Mouse (Mus musculus): ENCODE measurements around the gene Ubqln3. TPM values are rescaled to one million over a fixed set of nuclear protein-coding genes. Genes with fewer than 3 reads are reported as not detected.

The Ubqln3 gene
- total RNA-seq (2023) = not detected

GRCm38 (mm10) chr7:104143179-104143578, at the start of gene Ubqln3:
Ubqln3 (minus strand) TSS chr7:104143279.

GRCm38 (mm10) chr7:104183292-104183691, 40.2 kb upstream of the Ubqln3 start, which contains the start of gene Olfr648:
Olfr648 (minus strand) TSS chr7:104183392.

GRCm38 (mm10) chr7:104150456-104150855, 7.4 kb upstream of the Ubqln3 start, which contains the start of gene Ubqlnl:
Ubqlnl (minus strand) TSS chr7:104150556.

GRCm38 (mm10) chr7:104137305-104137704, 5.8 kb downstream of the Ubqln3 start, which contains the start of gene Olfr643:
Olfr643 (minus strand) TSS chr7:104137405.

GRCm38 (mm10) chr7:104129726-104130125, 13.4 kb downstream of the Ubqln3 start, which contains the start of gene Ubqln5:
Ubqln5 (minus strand) TSS chr7:104129826.

GRCm38 (mm10) chr7:104104757-104104972, 38.4 kb downstream of the Ubqln3 start, which contains the start of gene Olfr646:
Olfr646 (plus strand) TSS chr7:104104873.

Other genes starting within 250 kb of the Ubqln3 start
- gene Olfr64, start 248.8 kb downstream of the Ubqln3 start, total RNA-seq (2023) = not detected
- gene Olfr65, start 239.8 kb downstream of the Ubqln3 start, total RNA-seq (2023) = not detected
- gene Olfr631, start 214.5 kb downstream of the Ubqln3 start, total RNA-seq (2023) = not detected
- gene Olfr632, start 208.9 kb downstream of the Ubqln3 start, total RNA-seq (2023) = not detected
- not detected for gene Olfr633, start 198.8 kb downstream of the Ubqln3 start, total RNA-seq (2023)
- not detected for gene Olfr635, start 172.1 kb downstream of the Ubqln3 start, total RNA-seq (2023)
- not detected for gene Olfr638, start 144.5 kb downstream of the Ubqln3 start, total RNA-seq (2023)
- gene Olfr639, start 126.0 kb downstream of the Ubqln3 start, total RNA-seq (2023) = 0.21 TPM
- gene Olfr640, start 117.7 kb downstream of the Ubqln3 start, total RNA-seq (2023) = not detected
- not detected for gene Olfr641, start 107.8 kb downstream of the Ubqln3 start, total RNA-seq (2023)
- not detected for gene Olfr642, start 90.6 kb downstream of the Ubqln3 start, total RNA-seq (2023)
- gene 4930516K23Rik, start 81.8 kb downstream of the Ubqln3 start, total RNA-seq (2023) = not detected
- gene Olfr644, start 71.4 kb downstream of the Ubqln3 start, total RNA-seq (2023) = not detected
- gene Olfr645, start 57.8 kb downstream of the Ubqln3 start, total RNA-seq (2023) = not detected
- not detected for gene Olfr646, start 38.4 kb downstream of the Ubqln3 start, total RNA-seq (2023)
- not detected for gene Ubqln5, start 13.5 kb downstream of the Ubqln3 start, total RNA-seq (2023)
- gene Olfr643, start 5.9 kb downstream of the Ubqln3 start, total RNA-seq (2023) = not detected
- gene Ubqlnl, start 7.3 kb upstream of the Ubqln3 start, total RNA-seq (2023) = not detected
- not detected for gene Olfm5, start 21.6 kb upstream of the Ubqln3 start, total RNA-seq (2023)
- gene Olfr648, start 40.1 kb upstream of the Ubqln3 start, total RNA-seq (2023) = not detected
- not detected for gene Olfr649, start 52.7 kb upstream of the Ubqln3 start, total RNA-seq (2023)
- not detected for gene Trim6, start 75.5 kb upstream of the Ubqln3 start, total RNA-seq (2023)
- 25.1 TPM for gene Trim34a, start 101.2 kb upstream of the Ubqln3 start, total RNA-seq (2023)
- gene Trim5, start 144.8 kb upstream of the Ubqln3 start, total RNA-seq (2023) = 22.3 TPM
- 99.6 TPM for gene Trim12a, start 172.2 kb upstream of the Ubqln3 start, total RNA-seq (2023)
- gene Trim34b, start 186.2 kb upstream of the Ubqln3 start, total RNA-seq (2023) = 0.68 TPM
- gene Trim12c, start 210.1 kb upstream of the Ubqln3 start, total RNA-seq (2023) = 37.2 TPM
- 1.8 TPM for gene Trim30b, start 226.6 kb upstream of the Ubqln3 start, total RNA-seq (2023)